Mouse (Mus musculus): ENCODE results near the gene Ccdc182.

DNA sequence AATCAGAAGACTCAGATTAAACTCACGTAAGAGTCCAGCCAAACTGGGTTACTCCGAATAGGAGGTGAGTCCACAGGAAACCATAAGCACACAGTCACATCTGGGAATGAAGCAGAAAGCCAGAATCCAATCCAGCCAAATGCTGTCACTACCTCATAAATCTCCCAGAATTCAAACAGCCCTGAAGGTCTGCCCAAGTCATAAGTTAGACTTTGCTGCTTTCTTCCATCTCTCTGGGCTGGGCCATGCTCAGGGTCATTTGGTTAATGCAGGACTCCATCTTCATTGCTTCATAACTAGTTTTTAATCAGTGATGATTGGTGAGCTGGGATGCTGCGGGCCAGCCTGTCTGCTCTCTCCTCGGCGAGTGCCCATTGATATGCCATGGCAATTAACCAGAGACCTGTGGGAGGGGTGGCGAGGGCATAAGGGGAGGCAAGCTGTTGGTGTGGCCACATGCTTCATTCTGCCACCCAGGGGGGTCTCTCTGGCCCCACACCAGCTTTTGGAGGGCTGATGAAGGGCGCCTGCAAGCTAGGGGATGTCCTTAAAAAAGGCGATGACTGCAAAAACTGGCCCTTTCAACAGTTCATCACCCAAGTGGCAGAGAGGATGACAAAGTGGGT lies 38.6 kb downstream of the Ccdc182 start:
- TF ChIP-seq CTCF (IDR thresholded peaks at IDR 0.05; ENCODE audit: control insufficient read depth, insufficient read depth, insufficient read length) = no peak
- no peak for TF ChIP-seq FOSL1 (IDR thresholded peaks at IDR 0.05; ENCODE audit: insufficient read depth, low read length, poor library complexity, severe bottlenecking)
- no peak for TF ChIP-seq USF1 (IDR thresholded peaks at IDR 0.05; ENCODE audit: low read depth)
- TF ChIP-seq MAX (IDR thresholded peaks at IDR 0.05) = no peak
- no peak for TF ChIP-seq MYOD1 (IDR thresholded peaks at IDR 0.05; ENCODE audit: control insufficient read depth, insufficient read length, low read depth)
- no peak for TF ChIP-seq CEBPB (IDR thresholded peaks at IDR 0.05; ENCODE audit: low read depth)
- no peak for TF ChIP-seq MYOG (IDR thresholded peaks at IDR 0.05; ENCODE audit: control insufficient read depth, extremely low read depth, insufficient read length)
